8 mouse cellular contexts compared by ENCODE assay signal in the genomic region with DNA sequence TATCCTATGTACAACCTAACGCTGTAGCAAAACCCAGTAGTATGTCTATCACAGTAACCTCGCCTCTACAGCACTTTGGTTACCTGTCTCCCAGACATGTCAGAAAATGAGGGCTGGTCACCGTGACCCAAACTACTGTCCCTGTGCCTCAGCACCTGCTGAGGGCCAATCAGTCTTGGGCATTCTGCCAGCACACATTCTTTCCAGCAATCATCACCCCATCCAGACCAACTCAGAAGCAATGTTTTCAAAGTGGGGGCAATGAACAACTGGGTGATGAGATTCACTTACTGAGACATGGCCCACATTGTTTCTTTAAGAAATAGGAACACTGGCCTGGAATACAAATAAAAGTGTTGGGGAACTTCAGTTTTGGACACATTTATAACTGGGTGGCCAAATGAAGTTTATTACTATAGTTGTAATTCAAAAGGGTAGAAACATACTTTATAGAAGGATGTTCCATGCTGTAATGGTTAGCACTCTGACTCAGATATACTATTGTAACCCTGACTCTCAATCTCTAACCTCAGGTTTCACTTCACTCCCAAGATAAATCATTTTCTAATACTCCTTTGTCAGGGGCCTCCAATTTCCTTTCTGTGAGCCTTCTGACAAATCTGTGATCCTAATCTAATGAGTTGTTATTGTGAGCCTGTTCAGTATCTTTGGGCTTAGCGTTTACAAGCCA. TPM values are rescaled to one million over a fixed set of nuclear protein-coding genes. Genes with fewer than 3 reads are reported as not detected.
DNase-seq lines count a peak whose midpoint lies in the region; ATAC-seq and TF ChIP-seq lines count a peak whose summit lies in the region.
"Had no signal": no experiment of that assay in that cellular context is flagged by ENCODE, and none has a peak within 500 bp of the region (broad histone marks: within the 10 kb centered on the region; RNA-seq: fewer than 3 reads in every experiment).

No protein-coding gene starts in this region.

- ATAC-seq in Patski, result peak; percentile 51
- ATAC-seq in heart, postnatal 0 days (ENCODE audit: insufficient read depth, low read depth), result peak; percentile 41; the same call in 1 of the 2 replicates

- POLR2A ChIA-PET in Patski (lab: Charles Lee), result interaction anchor here (0.7 kb wide), 1 partner anchor 262 kb away, joined by 7 read pairs; no protein-coding TSS in a partner anchor

- no peak overlapping the region for H3K4me2 ChIP-seq in heart, postnatal 0 days (ENCODE audit: low read depth, low read length)
- H3K4me2 ChIP-seq: lung, embryonic 15.5 days had no signal

- CTCF ChIA-PET in Patski (lab: Charles Lee), result interaction anchor here (0.9 to 2.2 kb wide), 4 partner anchors 10 to 15 kb away, joined by 3 to 7 read pairs (median 6); no protein-coding TSS in a partner anchor

- in situ Hi-C loops in Patski (cut with MboI; ENCODE audit: low pct_unique_long_range_greater_than_20kb), result no loop called here

- H3K4me3 ChIP-seq in kidney, adult 2 months (ENCODE audit: insufficient read depth, low read depth, low read length), result no peak overlapping the region
- H3K4me3 ChIP-seq in heart, postnatal 0 days (ENCODE audit: low read depth, low read length), result no peak overlapping the region
- H3K4me3 ChIP-seq in layer of hippocampus, adult 2 months, result no peak overlapping the region
- H3K4me3 ChIP-seq: lung, embryonic 15.5 days had no signal

- no peak for TF ChIP-seq POLR2A in kidney, adult 2 months (IDR thresholded peaks at IDR 0.05; ENCODE audit: low read depth, low read length)

- H3K36me3 ChIP-seq in kidney, adult 2 months (ENCODE audit: control insufficient read depth, insufficient read depth, low read length), result no peaks in the 10 kb centered on the region
- H3K36me3 ChIP-seq in heart, postnatal 0 days (replicated peaks; ENCODE audit: control insufficient read depth, insufficient read depth, low read length), result no peaks in the 10 kb centered on the region
- H3K36me3 ChIP-seq: lung, embryonic 15.5 days had no signal

- TF ChIP-seq EP300 in heart, postnatal 0 days (IDR thresholded peaks at IDR 0.05; ENCODE audit: low read depth), result no peak

- TF ChIP-seq CTCF in kidney, adult 2 months (conservative IDR thresholded peaks at IDR 0.05; ENCODE audit: insufficient read depth, insufficient read length, low read depth, low read length), result no peak
- no peak for TF ChIP-seq CTCF in Patski (IDR thresholded peaks at IDR 0.05)
- TF ChIP-seq CTCF in heart, postnatal 0 days (IDR thresholded peaks at IDR 0.05; ENCODE audit: low read depth), result no peak
- TF ChIP-seq CTCF in layer of hippocampus, adult 2 months (conservative IDR thresholded peaks at IDR 0.05), result no peak

- peaks cover 35% of the 10 kb centered on the region for H3K4me1 ChIP-seq in kidney, adult 2 months (ENCODE audit: control insufficient read depth, insufficient read depth, low read length)
- peaks cover 44% of the 10 kb centered on the region for H3K4me1 ChIP-seq in heart, postnatal 0 days (ENCODE audit: control insufficient read depth, insufficient read depth)

- no peaks in the 10 kb centered on the region for H3K9me3 ChIP-seq in heart, postnatal 0 days (replicated peaks; ENCODE audit: control insufficient read depth, low read length)
- H3K9me3 ChIP-seq: lung, embryonic 15.5 days had no signal

- 0 out of 2 replicates have a peak overlapping the region, but pooled peaks have one; percentile 20 for H3K27ac ChIP-seq in kidney, adult 2 months (ENCODE audit: insufficient read depth, low read depth, low read length)
- peak overlapping the region; percentile 15; the same call in 1 of the 2 replicates for H3K27ac ChIP-seq in heart, postnatal 0 days (ENCODE audit: low read depth)
- no peak overlapping the region for H3K27ac ChIP-seq in layer of hippocampus, adult 2 months
- H3K27ac ChIP-seq: lung, embryonic 15.5 days had no signal

- H3K9ac ChIP-seq in heart, postnatal 0 days (replicated peaks; ENCODE audit: low read depth, low read length), result no peak overlapping the region
- H3K9ac ChIP-seq: lung, embryonic 15.5 days had no signal

- WGBS in kidney, adult 2 months, result 40% methylated on average over 4 of the region's 4 CpGs
- 33% methylated on average over 4 of the region's 4 CpGs for WGBS in heart, postnatal 0 days

- DNase-seq in kidney, adult 2 months, result peak; percentile 52
- DNase-seq in kidney, adult 11 months, result no peak
- DNase-seq in Patski (ENCODE audit: low read depth, low spot score), result peak; percentile 90
- DNase-seq in heart, postnatal 0 days (ENCODE audit: low spot score), result no peak
- DNase-seq in lung, postnatal 10 days, result peak; percentile 34
- no peak for DNase-seq in spleen, postnatal 14 days (ENCODE audit: low spot score in 2 of 2)
- DNase-seq in layer of hippocampus, adult 2 months (ENCODE audit: low spot score in 2 of 2), result no peak

- no peaks in the 10 kb centered on the region for H3K27me3 ChIP-seq in kidney, adult 2 months (replicated peaks; ENCODE audit: control insufficient read depth, insufficient read depth, low read length)
- no peaks in the 10 kb centered on the region for H3K27me3 ChIP-seq in Patski
- H3K27me3 ChIP-seq in heart, postnatal 0 days (ENCODE audit: control insufficient read depth, insufficient read depth, low read length), result no peaks in the 10 kb centered on the region
- H3K27me3 ChIP-seq: lung, embryonic 15.5 days had no signal

RNA-seq across cellular contexts. Expression of a gene that starts 16.9 kb away (rescaled TPM):
- 26.2 and 31.5 TPM in 2 replicates for polyA plus RNA-seq in kidney, adult 2 months (2012; rRNA removed)
- polyA plus RNA-seq in Patski (2021), result 168 TPM
- 83.6 and 101 TPM in 2 replicates for total RNA-seq in heart, postnatal 0 days (2014; rRNA removed; ENCODE audit: low replicate concordance)
- 250 and 253 TPM in 2 replicates for polyA plus RNA-seq in heart, postnatal 0 days (2015; fragmentation: Nextera tagmentation; extraction: Ambion mirVana)
- total RNA-seq in layer of hippocampus, adult 2 months (2021), result 100 to 1,000 TPM; 106 to 115 TPM

Comparison
In these comparisons a context has a peak if more than half of its experiments do, and no peak if none do; other contexts are left out.
1. DNase-seq: peak in kidney, adult 2 months (single experiment), Patski (single experiment) and lung, postnatal 10 days (single experiment); none in kidney, adult 11 months (single experiment), heart, postnatal 0 days (single experiment), spleen, postnatal 14 days (0 of 2) and layer of hippocampus, adult 2 months (0 of 2).